Mouse (Mus musculus) embryonic facial prominence, embryonic 15.5 days (tissue): ENCODE measurements around the gene Carns1. TPM values are rescaled to one million over a fixed set of nuclear protein-coding genes. Genes with fewer than 3 reads are reported as not detected.

Experiments
- ATAC-seq: fragments of 200-750 bp; cut with Nextera tagmentation; 2 replicates; pipeline ENCODE4 v1.8.0; 2017; ENCODE audit warnings: low read depth, moderate TSS enrichment; ENCODE audit not compliant: insufficient number of reproducible peaks, low FRiP score, low TSS enrichment
- H3K27ac ChIP-seq: fragments of 300-500 bp; sonication (generic); replicated peaks from 2 replicates; pipeline ENCODE4 v1.5.1; 2015; ENCODE audit warnings: mild to moderate bottlenecking, inconsistent platforms
- H3K27me3 ChIP-seq: fragments of 300-500 bp; sonication (generic); 2 replicates; pipeline ENCODE4 v1.6.1; 2015; ENCODE audit warnings: inconsistent platforms
- H3K36me3 ChIP-seq: fragments of 300-500 bp; sonication (generic); 2 replicates; pipeline ENCODE4 v1.6.1; 2015; ENCODE audit warnings: mild to moderate bottlenecking, inconsistent platforms
- H3K4me1 ChIP-seq: fragments of 300-500 bp; sonication (generic); 2 replicates; pipeline ENCODE4 v1.6.1; 2015; ENCODE audit warnings: inconsistent platforms
- H3K4me2 ChIP-seq: fragments of 300-500 bp; sonication (generic); replicated peaks from 2 replicates; pipeline ENCODE4 v1.6.1; 2015; ENCODE audit warnings: mild to moderate bottlenecking, inconsistent platforms
- H3K4me3 ChIP-seq: fragments of 300-500 bp; sonication (generic); replicated peaks from 2 replicates; pipeline ENCODE4 v1.5.1; 2015; ENCODE audit warnings: mild to moderate bottlenecking, inconsistent platforms
- H3K9ac ChIP-seq: fragments of 300-500 bp; sonication (generic); 2 replicates; pipeline ENCODE4 v1.6.1; 2015; ENCODE audit warnings: inconsistent platforms
- H3K9me3 ChIP-seq: fragments of 300-500 bp; sonication (generic); replicated peaks from 2 replicates; pipeline ENCODE4 v1.6.1; 2016; ENCODE audit warnings: inconsistent platforms
- WGBS: fragments of 180-500 bp; shearing (Covaris S2); methylation state at CpG from one replicate; pipeline ENCODE4 v1.1.7; 2015; 5-methylcytosine and 5-hydroxymethylcytosine counted together
- polyA plus RNA-seq: library from polyadenylated mRNA; unstranded; fragments of >200 nt; fragmentation: Nextera tagmentation; extraction: Ambion mirVana; gene quantifications from 2 replicates; pipeline ENCODE4 v1.2.1, GENCODE M21; 2015

Carns1 gene
- polyA plus RNA-seq, 1 experiment from 2014 or later: 5.4 TPM

- H3K4me3 ChIP-seq: no peak overlapping the region
- no peaks in the 10 kb centered on the region for H3K27me3 ChIP-seq
- H3K9ac ChIP-seq: no peak overlapping the region
- WGBS: 70% methylated on average over 13 of the region's 13 CpGs
- no peak overlapping the region for H3K27ac ChIP-seq
- H3K4me2 ChIP-seq: no peak overlapping the region
- peaks cover 7% of the 10 kb centered on the region for H3K4me1 ChIP-seq
- no peak for ATAC-seq
- H3K9me3 ChIP-seq: no peaks in the 10 kb centered on the region
- peaks cover 78% of the 10 kb centered on the region for H3K36me3 ChIP-seq
Measured at GRCm38 (mm10) chr19:4154437-4155222, 20.6 kb downstream of the Carns1 start.

- Histone ChIP-seq H3K4me1 (peaks cover 16% of the 10 kb centered on the region), H3K27ac (no peak within 1 kb of the TSS), H3K4me3 (no peak within 1 kb of the TSS), H3K36me3 (peaks cover 64% of the 10 kb centered on the region), H3K9me3 (no peaks in the 10 kb centered on the region), H3K27me3 (no peaks in the 10 kb centered on the region), H3K4me2 (no peak within 1 kb of the TSS), H3K9ac (no peak within 1 kb of the TSS)
- 74% methylated on average over 11 of the region's 11 CpGs for WGBS
- no peak for ATAC-seq
Measured at GRCm38 (mm10) chr19:4153232-4153654, 22.0 kb downstream of the Carns1 start, which contains the start of gene Ptprcap. TSS of gene Ptprcap (plus strand) at chr19:4153604.

- 86% methylated on average over 8 of the region's 8 CpGs for WGBS
- Histone ChIP-seq H3K36me3 (peaks cover 58% of the 10 kb centered on the region), H3K9ac (no peak overlapping the region)
Measured at GRCm38 (mm10) chr19:4152445-4153231, 22.6 kb downstream of the Carns1 start.

DNA sequence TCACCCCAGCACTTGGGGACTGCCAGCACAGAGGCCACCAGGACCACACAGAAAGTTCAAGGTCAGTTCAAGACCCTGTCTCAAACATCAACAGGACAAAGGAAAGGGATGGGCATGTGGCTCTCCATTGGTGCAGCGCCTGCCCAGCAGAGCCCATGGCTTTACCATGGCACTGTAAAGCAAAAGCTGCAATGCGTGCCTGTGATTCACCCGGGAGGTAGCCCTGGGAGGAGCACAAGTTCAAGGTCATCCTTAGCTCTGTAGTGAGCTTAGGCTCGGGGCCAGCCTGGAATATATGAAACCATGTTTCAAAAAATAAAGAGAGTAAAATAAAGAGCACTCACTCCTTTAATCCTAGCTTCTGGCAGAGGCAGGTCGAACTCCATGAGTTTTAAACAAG lies 23.4 kb downstream of the Carns1 start:
- Histone ChIP-seq H3K36me3 (peaks cover 50% of the 10 kb centered on the region), H3K9me3 (no peaks in the 10 kb centered on the region), H3K27me3 (no peaks in the 10 kb centered on the region), H3K27ac (no peak overlapping the region), H3K4me1 (peaks cover 22% of the 10 kb centered on the region), H3K4me3 (no peak overlapping the region), H3K4me2 (no peak overlapping the region), H3K9ac (no peak overlapping the region)
- no peak for ATAC-seq
- WGBS: 87% methylated on average over 5 of the region's 5 CpGs

More at GRCm38 (mm10) chr19:4152445-4153231, 22.6 kb downstream of the Carns1 start:
- H3K4me1 ChIP-seq: peaks cover 22% of the 10 kb centered on the region
- H3K9me3 ChIP-seq: no peaks in the 10 kb centered on the region
- no peak for ATAC-seq
- no peak overlapping the region for H3K4me2 ChIP-seq
- no peak overlapping the region for H3K4me3 ChIP-seq
- no peak overlapping the region for H3K27ac ChIP-seq
- no peaks in the 10 kb centered on the region for H3K27me3 ChIP-seq

- no peaks in the 10 kb centered on the region for H3K27me3 ChIP-seq
- no peak for ATAC-seq
- no peak overlapping the region for H3K9ac ChIP-seq
- WGBS: 72% methylated on average over 5 of the region's 5 CpGs
- no peak overlapping the region for H3K4me3 ChIP-seq
- H3K9me3 ChIP-seq: no peaks in the 10 kb centered on the region
- no peak overlapping the region for H3K4me2 ChIP-seq
- peaks cover 46% of the 10 kb centered on the region for H3K36me3 ChIP-seq
- no peak overlapping the region for H3K27ac ChIP-seq
- peaks cover 22% of the 10 kb centered on the region for H3K4me1 ChIP-seq
Measured at GRCm38 (mm10) chr19:4151488-4151860, 23.8 kb downstream of the Carns1 start.

GRCm38 (mm10) chr19:4150567-4151487 lies 24.5 kb downstream of the Carns1 start:
- H3K27ac ChIP-seq: no peak overlapping the region
- no peak overlapping the region for H3K4me2 ChIP-seq
- no peak overlapping the region for H3K4me3 ChIP-seq
- peaks cover 40% of the 10 kb centered on the region for H3K36me3 ChIP-seq
- no peaks in the 10 kb centered on the region for H3K9me3 ChIP-seq
- no peak overlapping the region for H3K9ac ChIP-seq
- no peak for ATAC-seq
- peaks cover 22% of the 10 kb centered on the region for H3K4me1 ChIP-seq
- WGBS: 89% methylated on average over 22 of the region's 22 CpGs
- H3K27me3 ChIP-seq: no peaks in the 10 kb centered on the region

- no peak for ATAC-seq
- H3K9ac ChIP-seq: no peak overlapping the region
- peaks cover 36% of the 10 kb centered on the region for H3K36me3 ChIP-seq
- H3K4me1 ChIP-seq: peaks cover 22% of the 10 kb centered on the region
- H3K27me3 ChIP-seq: no peaks in the 10 kb centered on the region
- WGBS: 91% methylated on average over 17 of the region's 17 CpGs
- H3K4me2 ChIP-seq: peak overlapping the region; percentile 85
- no peak overlapping the region for H3K27ac ChIP-seq
- no peaks in the 10 kb centered on the region for H3K9me3 ChIP-seq
- H3K4me3 ChIP-seq: peak overlapping the region; percentile 95
Measured at GRCm38 (mm10) chr19:4149764-4150461, 25.4 kb downstream of the Carns1 start.

DNA sequence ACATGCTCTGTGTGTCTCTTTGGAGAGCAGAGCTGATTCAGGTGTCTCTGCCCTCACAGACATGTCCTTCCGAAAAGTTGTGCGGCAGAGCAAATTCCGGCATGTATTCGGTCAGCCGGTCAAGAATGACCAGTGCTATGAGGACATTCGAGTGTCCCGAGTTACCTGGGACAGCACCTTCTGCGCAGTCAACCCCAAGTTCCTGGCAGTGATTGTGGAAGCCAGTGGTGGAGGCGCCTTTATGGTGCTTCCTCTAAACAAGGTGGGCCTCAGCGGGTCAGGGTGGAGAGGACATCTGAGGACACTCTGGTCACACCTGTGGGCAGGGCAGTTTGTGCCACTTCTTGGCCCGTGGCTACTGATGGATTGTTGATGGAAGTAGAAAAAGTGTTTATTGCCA lies 26.0 kb downstream of the Carns1 start:
- ATAC-seq: no peak
- Histone ChIP-seq H3K27ac (no peak overlapping the region), H3K9me3 (no peaks in the 10 kb centered on the region), H3K4me3 (peak overlapping the region; percentile 95), H3K4me2 (peak overlapping the region; percentile 85), H3K27me3 (no peaks in the 10 kb centered on the region), H3K36me3 (peaks cover 36% of the 10 kb centered on the region), H3K4me1 (peaks cover 22% of the 10 kb centered on the region), H3K9ac (peak overlapping the region; percentile 90)
- 82% methylated on average over 11 of the region's 11 CpGs for WGBS

- Histone ChIP-seq H3K9ac (peak overlapping the region; percentile 90), H3K27ac (peak overlapping the region; percentile 80), H3K36me3 (peaks cover 36% of the 10 kb centered on the region), H3K27me3 (no peaks in the 10 kb centered on the region), H3K9me3 (no peaks in the 10 kb centered on the region), H3K4me2 (peak overlapping the region; percentile 85), H3K4me3 (peak overlapping the region; percentile 95), H3K4me1 (peaks cover 22% of the 10 kb centered on the region)
- ATAC-seq: no peak; the same call in 1 of the 2 replicates
- 3% methylated on average over 6 of the region's 8 CpGs for WGBS
Measured at GRCm38 (mm10) chr19:4148819-4149218, 26.5 kb downstream of the Carns1 start.

DNA sequence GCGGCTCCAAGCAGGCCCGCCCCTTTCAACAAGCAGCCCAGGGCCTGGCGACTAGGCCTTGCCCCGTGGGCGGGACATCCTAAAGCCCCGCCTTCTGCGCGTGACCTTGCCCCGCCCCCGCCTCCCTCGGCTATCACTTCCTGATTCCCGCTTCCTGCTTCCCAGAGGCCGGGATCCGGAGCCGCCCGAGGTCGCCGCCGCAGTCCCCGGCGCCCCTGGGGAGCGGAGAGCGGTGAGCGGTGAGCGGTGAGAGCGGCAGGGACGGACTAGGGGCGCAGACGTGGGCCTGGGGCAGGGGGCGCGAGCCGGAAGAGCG lies 26.8 kb downstream of the Carns1 start, which contains the start of gene Coro1b:
Gene Coro1b (plus strand): TSS at position 129 of the 316 bp plus-strand sequence.
- Histone ChIP-seq H3K9ac (peak within 1 kb of the TSS; percentile 90), H3K27ac (peak within 1 kb of the TSS; percentile 80), H3K9me3 (no peaks in the 10 kb centered on the region), H3K36me3 (peaks cover 33% of the 10 kb centered on the region), H3K4me1 (peaks cover 22% of the 10 kb centered on the region), H3K4me2 (peak within 1 kb of the TSS; percentile 85), H3K27me3 (no peaks in the 10 kb centered on the region), H3K4me3 (peak within 1 kb of the TSS; percentile 95)
- under 1% methylated on average over 33 of the region's 33 CpGs for WGBS
- ATAC-seq: peak; percentile 94
